Mouse (Mus musculus) layer of hippocampus, adult 9-11 months (tissue): ENCODE data around the gene Slc6a6.

Experiments
- DNase-seq: peaks from one replicate; pipeline ENCODE4 v3.0.0; 2022

The Slc6a6 gene

GRCm38 (mm10) chr6:91683602-91684473 is at the start of gene Slc6a6:
Gene Slc6a6, plus strand, starts transcription at chr6:91684053.
- DNase-seq: peak; percentile 97

DNA sequence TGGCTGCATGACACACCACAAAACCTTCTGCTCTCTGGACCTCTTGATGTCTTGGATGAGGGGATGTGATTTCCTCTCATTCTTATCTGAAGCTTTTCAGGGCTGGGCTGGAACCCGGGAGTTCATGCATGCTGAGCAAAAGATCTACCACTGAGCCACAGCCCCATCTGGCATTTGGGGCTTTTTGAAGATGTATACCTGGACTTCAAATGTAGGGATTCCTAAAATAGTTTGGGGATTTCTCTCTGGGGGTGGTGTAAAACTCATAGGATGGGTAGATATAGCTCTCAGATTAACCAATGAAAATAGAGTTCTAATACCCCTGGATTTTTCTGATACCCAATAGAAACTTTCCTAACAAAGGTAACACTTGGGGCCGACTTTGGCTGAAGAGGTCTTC is 49.4 kb upstream of the Slc6a6 start:
- no peak for DNase-seq

DNA sequence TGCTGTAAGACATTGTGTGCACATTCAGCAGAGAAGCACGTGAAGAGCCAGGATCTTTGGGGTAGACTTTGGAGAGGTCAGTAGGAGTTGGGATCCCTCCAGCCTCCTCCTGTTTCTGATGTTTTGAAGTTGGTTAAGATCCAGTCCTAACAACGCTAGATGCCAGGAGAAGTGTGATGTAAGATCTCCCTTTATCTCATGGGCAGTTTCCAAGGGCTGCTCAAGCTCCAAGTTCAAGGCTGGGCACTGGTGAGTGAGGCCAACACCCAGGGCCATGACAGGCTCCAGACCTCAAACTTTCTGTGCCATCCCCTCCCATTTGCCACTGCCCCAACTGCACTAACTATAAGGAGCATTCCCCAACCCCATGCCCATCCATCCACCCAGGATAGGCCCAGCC is 49.0 kb upstream of the Slc6a6 start:
- DNase-seq: no peak

- DNase-seq: no peak
Measured at GRCm38 (mm10) chr6:91638204-91638995, 45.5 kb upstream of the Slc6a6 start.

DNA sequence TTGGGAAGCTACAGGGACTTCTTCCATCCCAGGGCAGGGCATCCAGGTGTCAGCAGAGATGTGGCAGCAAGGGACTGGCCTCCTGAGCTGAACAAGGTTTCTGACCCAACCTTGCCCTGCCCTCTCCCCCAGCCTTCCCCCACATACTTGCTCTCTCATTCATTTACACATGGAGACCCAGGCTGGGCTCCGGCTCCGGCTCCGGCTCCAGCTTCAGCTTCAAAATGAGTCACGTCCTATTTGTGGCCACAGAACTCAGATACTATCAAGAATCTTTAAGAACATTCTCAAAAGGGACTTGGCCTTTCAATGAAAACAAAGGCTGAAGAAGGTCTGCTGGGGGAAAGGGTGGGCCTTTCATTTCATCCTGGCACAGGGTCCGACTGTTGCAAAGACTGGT is 40.8 kb upstream of the Slc6a6 start:
- no peak for DNase-seq

DNA sequence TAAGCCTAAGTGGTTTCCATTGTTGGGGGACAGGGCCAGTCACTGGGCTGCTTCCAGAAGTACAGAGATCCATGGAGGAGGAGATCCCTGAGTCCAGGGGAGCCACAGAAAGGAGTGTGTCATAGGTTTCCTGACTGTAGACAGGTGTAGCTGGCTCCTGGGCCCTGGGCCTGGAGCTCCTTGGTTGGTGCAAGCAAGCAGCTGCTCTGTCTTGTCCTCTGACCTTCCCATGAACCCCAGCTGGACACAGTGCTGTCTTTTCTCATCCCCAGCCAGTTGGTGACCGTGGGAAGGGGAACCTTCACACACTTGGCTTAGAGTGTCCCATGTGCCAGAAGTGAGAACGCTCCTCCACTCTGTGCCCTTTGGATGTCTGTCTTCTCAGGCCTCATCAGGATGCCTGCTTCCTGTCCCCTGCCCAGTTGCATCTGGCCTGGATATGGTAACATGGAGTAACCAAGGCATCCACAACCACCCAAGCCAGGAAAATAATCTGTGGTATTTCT is 40.4 kb upstream of the Slc6a6 start:
- DNase-seq: no peak

- DNase-seq: peak; percentile 38
Measured at GRCm38 (mm10) chr6:91646019-91646418, 37.8 kb upstream of the Slc6a6 start.

DNA sequence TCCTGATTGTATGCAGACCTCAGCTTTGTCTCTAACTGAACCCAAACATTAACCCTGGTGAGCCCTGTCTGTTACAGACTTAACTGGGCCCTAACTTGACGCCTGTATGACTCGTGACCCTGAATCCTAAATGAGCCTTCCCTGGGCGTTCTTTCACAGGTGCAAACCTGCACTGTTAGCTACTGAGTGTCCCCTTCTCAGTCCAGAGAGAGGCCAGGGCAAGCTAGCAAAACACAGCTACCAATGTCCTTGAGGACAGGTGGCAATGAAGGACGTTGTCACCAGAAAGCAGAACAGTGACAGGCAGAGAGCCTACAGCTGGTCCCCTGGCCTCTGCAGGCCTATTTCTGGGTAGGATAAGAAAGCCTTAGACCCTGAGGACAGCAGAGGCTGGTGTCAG is 37.0 kb upstream of the Slc6a6 start:
- no peak for DNase-seq

DNA sequence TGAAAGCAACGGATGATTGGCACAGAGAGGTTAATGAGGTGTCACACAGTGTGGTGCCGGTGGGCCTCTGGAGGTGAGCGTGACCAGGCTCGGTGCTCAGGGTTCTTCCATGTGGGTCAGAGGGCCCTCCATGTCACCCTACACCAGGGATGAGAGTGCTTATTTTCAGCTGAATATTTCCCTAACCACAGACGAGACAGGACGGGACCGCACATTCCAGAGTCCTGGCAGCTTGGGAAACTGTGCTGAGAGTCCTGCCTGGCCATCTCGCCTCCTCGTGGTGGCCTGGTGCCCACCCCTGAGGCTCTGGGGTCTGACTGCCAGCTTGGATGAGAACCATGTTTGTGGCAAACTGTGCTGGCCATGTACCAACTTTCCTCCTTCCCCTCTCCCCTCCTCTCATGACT is 36.5 kb upstream of the Slc6a6 start:
- DNase-seq: no peak

GRCm38 (mm10) chr6:91650255-91650654 is 33.6 kb upstream of the Slc6a6 start:
- DNase-seq: no peak

- no peak for DNase-seq
Measured at GRCm38 (mm10) chr6:91652296-91652695, 31.6 kb upstream of the Slc6a6 start.

DNA sequence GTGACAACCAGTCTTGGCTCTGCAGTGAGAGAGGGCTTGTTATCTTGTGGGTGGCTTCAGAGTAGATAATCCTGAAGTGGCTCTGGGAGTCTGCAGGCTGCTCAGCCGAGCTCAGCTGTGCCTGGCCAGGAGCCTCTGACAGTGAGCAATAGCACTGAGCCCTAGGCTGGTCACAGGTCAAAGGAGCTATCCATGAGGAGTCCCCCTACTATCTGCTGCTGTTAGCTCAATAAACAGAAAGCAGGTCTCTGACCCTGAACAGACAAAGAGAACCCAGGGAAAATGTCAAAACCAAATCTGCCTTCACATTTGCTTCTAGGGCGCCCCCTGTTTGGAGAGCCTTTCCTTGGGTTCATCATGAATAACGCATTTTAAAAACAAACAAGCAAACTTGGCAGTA is 28.6 kb upstream of the Slc6a6 start:
- no peak for DNase-seq

- DNase-seq: no peak
Measured at GRCm38 (mm10) chr6:91655874-91656433, 27.9 kb upstream of the Slc6a6 start.

DNA sequence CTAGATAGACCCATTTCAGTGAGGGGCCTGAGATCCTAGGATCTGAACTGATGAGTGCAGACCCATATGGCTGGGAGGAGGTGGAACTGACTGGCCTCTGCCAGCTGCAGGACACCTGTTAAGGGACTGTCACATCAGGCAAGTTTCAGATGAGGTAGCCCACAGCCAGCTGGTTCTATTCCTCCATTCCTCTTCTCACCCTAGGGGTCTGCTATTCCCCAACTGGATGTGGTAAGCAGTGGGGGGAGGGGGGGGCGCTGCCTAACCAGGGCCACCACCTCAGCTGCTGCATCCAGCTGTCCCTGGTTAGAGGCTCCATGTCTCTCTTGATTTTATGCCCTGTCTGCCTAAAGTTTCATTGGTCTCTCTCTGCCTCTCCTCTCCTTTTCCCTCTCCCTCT is 25.6 kb upstream of the Slc6a6 start:
- no peak for DNase-seq

- peak; percentile 79 for DNase-seq
Measured at GRCm38 (mm10) chr6:91659841-91660509, 23.9 kb upstream of the Slc6a6 start.

DNA sequence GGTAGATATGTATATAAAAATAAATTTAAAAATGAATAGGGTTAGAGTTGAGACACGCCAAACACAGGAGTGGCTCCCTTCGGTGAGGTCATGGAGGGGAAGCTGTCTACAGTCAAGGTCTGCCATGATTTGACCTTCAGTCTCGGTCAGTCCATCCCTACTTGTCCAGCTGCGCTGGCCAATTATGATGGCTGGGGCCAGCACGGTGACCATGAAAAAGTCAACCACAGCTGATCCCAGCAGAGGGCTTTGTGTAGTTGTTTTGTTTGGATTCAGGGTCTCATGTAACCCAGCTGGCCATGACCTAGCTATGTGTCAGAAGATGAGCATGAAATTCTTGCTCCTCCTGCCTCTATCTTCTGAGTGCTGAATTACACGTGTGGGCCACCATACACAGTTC is 21.6 kb upstream of the Slc6a6 start:
- no peak for DNase-seq

GRCm38 (mm10) chr6:91663616-91664015 is 20.2 kb upstream of the Slc6a6 start:
- DNase-seq: no peak

DNA sequence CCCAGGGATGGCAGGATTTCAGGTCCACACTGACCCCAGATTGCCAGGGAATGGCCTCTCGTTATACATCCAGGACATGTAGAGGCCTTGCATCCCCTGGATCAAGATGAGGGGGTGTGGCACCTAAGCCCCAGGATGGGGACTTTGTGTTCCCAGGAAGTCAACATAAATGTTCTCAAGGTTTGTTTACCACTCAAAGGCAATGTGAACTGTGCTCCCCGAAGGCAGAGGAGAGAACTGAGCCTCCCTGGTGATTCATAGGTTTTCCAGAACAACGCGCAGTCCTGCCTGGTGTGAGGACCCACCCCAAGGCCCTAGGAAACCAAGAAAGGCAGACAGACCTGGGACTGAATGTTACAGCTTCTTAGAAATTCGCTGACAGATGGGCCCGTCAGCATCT is 18.6 kb upstream of the Slc6a6 start:
- DNase-seq: no peak

GRCm38 (mm10) chr6:91665990-91666700 is 17.7 kb upstream of the Slc6a6 start:
- no peak for DNase-seq

GRCm38 (mm10) chr6:91667141-91667540 is 16.7 kb upstream of the Slc6a6 start:
- no peak for DNase-seq

GRCm38 (mm10) chr6:91668276-91668675 is 15.6 kb upstream of the Slc6a6 start:
- DNase-seq: no peak

GRCm38 (mm10) chr6:91669270-91669669 is 14.6 kb upstream of the Slc6a6 start:
- no peak for DNase-seq
